Mouse (Mus musculus): ENCODE results near the gene Sbno1. TPM values are rescaled to one million over a fixed set of nuclear protein-coding genes. Genes with fewer than 3 reads are reported as not detected.

Gene Sbno1
- 51.9 and 59.2 TPM in 2 replicates for polyA plus RNA-seq (2021; fragmentation: Nextera tagmentation)
- long read RNA-seq, experiment 1, full-length matches to known transcripts = 14 of 293 reads
- long read RNA-seq, experiment 1, partial matches to known transcripts = 213 of 293 reads
- long read RNA-seq, experiment 1, other reads (novel, unspliced or antisense) = 66 of 293 reads
- long read RNA-seq, experiment 2, partial matches to known transcripts = 88 of 144 reads
- long read RNA-seq, experiment 2, other reads (novel, unspliced or antisense) = 52 of 144 reads

DNA sequence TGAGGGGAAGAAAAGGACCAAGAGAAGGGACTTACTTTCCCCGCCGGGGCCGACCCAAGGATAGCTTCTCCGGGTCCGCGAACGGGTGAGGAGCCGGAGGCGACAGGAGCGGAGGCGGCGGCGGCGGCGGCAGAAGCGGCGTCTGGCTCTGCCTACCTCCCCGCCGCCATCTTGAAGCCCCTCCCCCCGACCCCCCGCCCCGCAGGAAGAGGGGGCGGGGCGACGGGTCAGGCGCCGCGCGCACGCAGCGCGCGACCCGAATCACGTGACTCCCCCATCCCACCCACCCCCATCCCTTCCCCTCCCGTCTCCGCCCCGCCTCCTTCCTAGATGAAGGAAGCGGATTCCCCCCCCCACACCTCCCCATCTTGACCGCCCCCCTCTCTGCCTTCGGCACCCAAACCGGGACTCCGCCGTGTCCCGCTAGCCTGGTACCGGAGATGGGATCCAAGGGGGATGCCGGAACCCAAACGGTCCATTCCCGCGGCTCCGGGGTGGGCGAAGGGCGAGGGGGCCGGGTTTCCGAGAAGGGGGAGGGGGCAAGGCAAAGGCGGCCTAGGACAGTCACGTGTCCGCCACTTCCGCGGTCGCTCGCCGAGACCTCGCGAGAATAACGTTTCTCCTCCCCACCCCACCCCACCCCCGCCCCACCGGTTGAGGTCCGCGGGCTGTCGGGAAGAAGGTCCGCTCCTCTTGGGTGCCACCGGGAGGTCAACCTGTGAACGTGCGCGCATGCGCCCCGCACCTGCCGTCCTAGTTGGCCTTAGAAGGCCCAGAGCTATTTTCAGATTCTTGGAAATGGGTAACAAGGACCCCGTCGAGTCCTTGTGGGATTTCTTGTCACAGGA lies at the start of gene Sbno1:
Gene Sbno1, minus strand, starts transcription at position 590 of the 848 bp plus-strand sequence.

DNA sequence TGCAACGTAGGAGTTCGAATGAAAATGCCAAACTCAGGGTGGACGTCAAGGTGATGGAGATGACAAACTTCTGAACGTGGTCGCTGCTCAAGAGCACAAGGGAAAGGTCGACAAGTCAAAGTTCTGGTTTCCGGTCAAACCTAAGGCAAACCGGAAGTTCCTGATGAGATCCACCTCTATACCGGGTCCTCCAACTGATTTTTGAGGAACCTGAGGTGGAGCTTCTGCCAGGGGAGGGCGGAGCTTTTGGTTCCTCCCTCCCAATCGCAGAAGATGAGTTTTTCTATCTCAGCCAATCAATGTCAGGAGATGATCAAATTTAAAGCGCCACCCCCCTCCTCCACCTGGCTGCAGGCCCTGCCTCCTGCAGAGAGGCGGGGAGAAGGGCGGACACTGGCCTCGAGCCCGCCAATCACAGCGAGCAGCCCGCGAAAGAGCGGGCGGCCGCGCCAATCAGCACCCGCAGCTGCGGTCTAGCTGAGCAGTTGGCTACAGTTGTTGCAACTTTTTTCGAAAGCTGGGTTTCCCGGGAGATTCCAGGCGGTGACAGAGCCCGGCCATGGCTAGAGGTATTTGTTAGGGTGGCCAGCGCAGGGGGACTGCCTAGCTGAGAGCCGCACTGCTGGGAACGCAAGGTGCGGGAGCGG lies 13.8 kb upstream of the Sbno1 start, which contains the start of gene Kmt5a:
Gene Kmt5a, plus strand, starts transcription at position 484 of the 647 bp plus-strand sequence.

DNA sequence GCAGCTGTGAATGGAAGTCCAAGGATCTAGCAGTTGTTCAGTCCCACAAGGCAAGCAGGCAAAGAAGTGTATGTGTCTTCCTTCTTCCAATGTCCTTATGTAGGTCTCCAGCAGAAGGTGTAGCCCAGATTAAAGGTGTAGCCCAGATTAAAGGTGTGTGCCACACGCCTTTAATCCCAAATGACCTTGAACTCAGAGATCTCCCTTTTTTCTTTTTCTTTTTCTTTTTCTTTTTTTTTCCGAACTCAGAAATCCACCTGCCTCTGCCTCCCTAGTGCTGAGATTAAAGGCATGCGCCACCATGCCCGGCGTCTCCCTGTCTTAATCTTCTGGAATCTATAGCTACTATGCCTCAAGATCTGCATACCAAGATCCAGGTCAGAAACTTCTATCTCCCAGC lies 62.8 kb downstream of the Sbno1 start, which contains the start of gene Cdk2ap1:
Gene Cdk2ap1, minus strand, starts transcription at position 101 of the 400 bp plus-strand sequence.

DNA sequence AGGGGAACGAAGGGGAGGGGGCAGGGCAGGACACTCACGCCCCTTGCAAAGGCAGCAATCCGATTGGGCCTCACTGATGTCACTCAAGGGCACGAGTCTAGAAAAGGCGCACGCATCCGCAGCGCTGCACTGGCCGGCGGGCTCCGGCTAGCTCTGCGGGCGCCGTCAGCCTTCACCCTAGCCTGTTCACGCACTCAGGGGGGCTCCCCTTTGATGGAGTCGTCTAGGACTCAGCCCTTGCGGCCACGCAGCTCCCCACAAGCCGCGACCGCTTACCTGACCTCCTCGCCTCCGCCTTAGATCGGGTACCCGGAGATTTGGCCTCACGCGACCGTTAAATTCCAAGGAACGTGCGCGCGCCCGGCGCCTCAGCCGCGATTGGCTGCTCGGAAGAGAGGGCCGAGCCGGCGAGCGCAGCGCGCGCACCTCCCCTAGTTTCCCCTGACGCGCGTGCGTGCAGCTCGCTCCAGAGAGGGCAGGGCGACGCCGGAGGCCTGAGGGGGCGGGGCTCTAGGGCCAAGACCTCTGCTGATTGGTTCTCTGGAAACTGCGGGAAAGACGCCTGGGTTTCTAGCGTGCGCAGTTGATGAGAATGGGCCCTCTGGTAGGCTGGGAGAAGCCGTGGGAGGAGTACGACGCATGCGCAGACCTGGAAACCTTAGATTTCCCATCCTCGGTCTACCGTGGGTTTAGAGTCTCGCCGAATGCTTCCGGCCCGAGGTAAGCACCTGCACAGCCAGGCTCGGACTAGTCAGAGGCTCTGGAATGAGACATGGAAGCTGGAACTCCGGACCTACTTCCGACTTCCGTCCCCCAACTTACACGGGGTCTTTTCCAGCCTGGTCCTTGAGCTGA lies 98.1 kb downstream of the Sbno1 start, which contains the start of the genes Mphosph9 and 2810006K23Rik:
Gene Mphosph9, minus strand, starts transcription at position 463 of the 855 bp plus-strand sequence.
Gene 2810006K23Rik, plus strand, starts transcription at position 580 of the 855 bp plus-strand sequence.

Other genes with a start within 250 kb of the Sbno1 start
- 35.1 and 39.8 TPM in 2 replicates for gene Pitpnm2, start 176.2 kb downstream of the Sbno1 start, polyA plus RNA-seq (2021; fragmentation: Nextera tagmentation)
- 5.0 and 9.7 TPM in 2 replicates for gene Mphosph9, start 98.0 kb downstream of the Sbno1 start, polyA plus RNA-seq (2021; fragmentation: Nextera tagmentation)
- 11.6 and 12.8 TPM in 2 replicates for gene 2810006K23Rik, start 97.9 kb downstream of the Sbno1 start, polyA plus RNA-seq (2021; fragmentation: Nextera tagmentation)
- 25.5 and 85.7 TPM in 2 replicates for gene Cdk2ap1, start 62.9 kb downstream of the Sbno1 start, polyA plus RNA-seq (2021; fragmentation: Nextera tagmentation)
- gene Kmt5a, start 13.9 kb upstream of the Sbno1 start, polyA plus RNA-seq (2021; fragmentation: Nextera tagmentation) = 5.7 and 13.3 TPM in 2 replicates
- 23.9 and 28.5 TPM in 2 replicates for gene Rilpl2, start 52.4 kb upstream of the Sbno1 start, polyA plus RNA-seq (2021; fragmentation: Nextera tagmentation)
- 7.9 and 11.4 TPM in 2 replicates for gene Snrnp35, start 57.1 kb upstream of the Sbno1 start, polyA plus RNA-seq (2021; fragmentation: Nextera tagmentation)
- 21.5 and 28.7 TPM in 2 replicates for gene Rilpl1, start 105.4 kb upstream of the Sbno1 start, polyA plus RNA-seq (2021; fragmentation: Nextera tagmentation)
- 146 and 207 TPM in 2 replicates for gene Tmed2, start 114.7 kb upstream of the Sbno1 start, polyA plus RNA-seq (2021; fragmentation: Nextera tagmentation)
- 11.1 and 12.3 TPM in 2 replicates for gene Ddx55, start 126.9 kb upstream of the Sbno1 start, polyA plus RNA-seq (2021; fragmentation: Nextera tagmentation)
- 35.3 and 42.7 TPM in 2 replicates for gene Eif2b1, start 153.1 kb upstream of the Sbno1 start, polyA plus RNA-seq (2021; fragmentation: Nextera tagmentation)
- gene Gtf2h3, start 153.1 kb upstream of the Sbno1 start, polyA plus RNA-seq (2021; fragmentation: Nextera tagmentation) = 15.6 and 24.1 TPM in 2 replicates
- 17.9 and 22.7 TPM in 2 replicates for gene Atp6v0a2, start 202.6 kb upstream of the Sbno1 start, polyA plus RNA-seq (2021; fragmentation: Nextera tagmentation)